Mouse (Mus musculus): ENCODE measurements around the gene Casp8. TPM values are rescaled to one million over a fixed set of nuclear protein-coding genes. Genes with fewer than 3 reads are reported as not detected.
"Not testable (repeated sequence)": the region's sequence is repeated elsewhere in the genome, so short reads cannot be mapped to it uniquely, and the experiment has no call there.

The Casp8 gene
- 54.7 TPM in 2 replicates for polyA plus RNA-seq (2015; fragmentation: Nextera tagmentation; extraction: Ambion mirVana)

- H3K9ac ChIP-seq (ENCODE audit: low read length), result peak within 1 kb of the TSS; percentile 84
- ATAC-seq (ENCODE audit: low read depth), result peak; percentile 94
- under 1% methylated on average over 41 of the region's 42 CpGs for WGBS
Observed at GRCm38 (mm10) chr1:58795291-58796058, at the start of gene Casp8. TSS of gene Casp8 (plus strand) at chr1:58795374.

GRCm38 (mm10) chr1:58746880-58747279 is 48.3 kb upstream of the Casp8 start:
- Histone ChIP-seq H3K9me3 (ENCODE audit: control insufficient read depth, low read length) (no peaks in the 10 kb centered on the region), H3K4me3 (ENCODE audit: low read length) (no peak overlapping the region), H3K4me2 (ENCODE audit: low read depth, low read length) (no peak overlapping the region), H3K4me1 (replicated peaks; ENCODE audit: control insufficient read depth, insufficient read depth, low read length) (no peaks in the 10 kb centered on the region), H3K27me3 (ENCODE audit: control insufficient read depth, insufficient read depth, low read depth, low read length) (no peaks in the 10 kb centered on the region), H3K36me3 (ENCODE audit: control insufficient read depth, insufficient read depth, low read length) (peaks cover 58% of the 10 kb centered on the region), H3K27ac (ENCODE audit: low read length) (no peak overlapping the region), H3K9ac (ENCODE audit: low read length) (no peak overlapping the region)
- 77% methylated on average over 9 of the region's 9 CpGs for WGBS
- no peak for ATAC-seq (ENCODE audit: low read depth)

More at GRCm38 (mm10) chr1:58795291-58796058, at the start of gene Casp8:
- H3K4me3 ChIP-seq (ENCODE audit: low read length), result peak within 1 kb of the TSS; percentile 81
- peak within 1 kb of the TSS; percentile 96 for H3K27ac ChIP-seq (ENCODE audit: low read length)
- no peaks in the 10 kb centered on the region for H3K27me3 ChIP-seq (ENCODE audit: control insufficient read depth, insufficient read depth, low read depth, low read length)
- peaks cover 8% of the 10 kb centered on the region; the same call in 1 of the 2 replicates for H3K36me3 ChIP-seq (ENCODE audit: control insufficient read depth, insufficient read depth, low read length)
- 0 out of 2 replicates have a peak, but pooled peaks cover 3% of the 10 kb centered on the region for H3K9me3 ChIP-seq (ENCODE audit: control insufficient read depth, low read length)
- H3K4me2 ChIP-seq (ENCODE audit: low read depth, low read length), result peak within 1 kb of the TSS; percentile 87
- H3K4me1 ChIP-seq (replicated peaks; ENCODE audit: control insufficient read depth, insufficient read depth, low read length), result peaks cover 9% of the 10 kb centered on the region

GRCm38 (mm10) chr1:58759451-58759850 is 35.7 kb upstream of the Casp8 start:
- WGBS, result 95% methylated on average over 3 of the region's 3 CpGs
- no peaks in the 10 kb centered on the region for H3K27me3 ChIP-seq (ENCODE audit: control insufficient read depth, insufficient read depth, low read depth, low read length)

GRCm38 (mm10) chr1:58760581-58760980 is 34.6 kb upstream of the Casp8 start:
- no peaks in the 10 kb centered on the region for H3K27me3 ChIP-seq (ENCODE audit: control insufficient read depth, insufficient read depth, low read depth, low read length)
- H3K4me2 ChIP-seq (ENCODE audit: low read depth, low read length), result no peak overlapping the region
- H3K36me3 ChIP-seq (ENCODE audit: control insufficient read depth, insufficient read depth, low read length), result peaks cover 15% of the 10 kb centered on the region
- 68% methylated on average over 1 of the region's 1 CpGs for WGBS
- no peak for ATAC-seq (ENCODE audit: low read depth)
- no peak overlapping the region for H3K27ac ChIP-seq (ENCODE audit: low read length)
- H3K4me3 ChIP-seq (ENCODE audit: low read length), result no peak overlapping the region
- H3K4me1 ChIP-seq (replicated peaks; ENCODE audit: control insufficient read depth, insufficient read depth, low read length), result no peaks in the 10 kb centered on the region
- no peak overlapping the region for H3K9ac ChIP-seq (ENCODE audit: low read length)
- no peaks in the 10 kb centered on the region for H3K9me3 ChIP-seq (ENCODE audit: control insufficient read depth, low read length)

More at GRCm38 (mm10) chr1:58759451-58759850, 35.7 kb upstream of the Casp8 start:
- H3K36me3 ChIP-seq (ENCODE audit: control insufficient read depth, insufficient read depth, low read length), result peaks cover 24% of the 10 kb centered on the region
- no peaks in the 10 kb centered on the region for H3K9me3 ChIP-seq (ENCODE audit: control insufficient read depth, low read length)
- H3K4me3 ChIP-seq (ENCODE audit: low read length), result no peak overlapping the region
- no peaks in the 10 kb centered on the region for H3K4me1 ChIP-seq (replicated peaks; ENCODE audit: control insufficient read depth, insufficient read depth, low read length)
- H3K27ac ChIP-seq (ENCODE audit: low read length), result no peak overlapping the region
- no peak for ATAC-seq (ENCODE audit: low read depth)
- H3K4me2 ChIP-seq (ENCODE audit: low read depth, low read length), result no peak overlapping the region
- H3K9ac ChIP-seq (ENCODE audit: low read length), result no peak overlapping the region

- H3K36me3 ChIP-seq (ENCODE audit: control insufficient read depth, insufficient read depth, low read length), result peaks cover 12% of the 10 kb centered on the region; the same call in 1 of the 2 replicates
- H3K4me1 ChIP-seq (replicated peaks; ENCODE audit: control insufficient read depth, insufficient read depth, low read length); H3K9me3 ChIP-seq (ENCODE audit: control insufficient read depth, low read length); H3K4me2 ChIP-seq (ENCODE audit: low read depth, low read length); H3K27me3 ChIP-seq (ENCODE audit: control insufficient read depth, insufficient read depth, low read depth, low read length); H3K9ac ChIP-seq (ENCODE audit: low read length); ATAC-seq (ENCODE audit: low read depth); H3K27ac ChIP-seq (ENCODE audit: low read length); H3K4me3 ChIP-seq (ENCODE audit: low read length): not testable (repeated sequence)
- WGBS, result 75% methylated on average over 5 of the region's 5 CpGs
Observed at GRCm38 (mm10) chr1:58761391-58762275, 33.5 kb upstream of the Casp8 start.

DNA sequence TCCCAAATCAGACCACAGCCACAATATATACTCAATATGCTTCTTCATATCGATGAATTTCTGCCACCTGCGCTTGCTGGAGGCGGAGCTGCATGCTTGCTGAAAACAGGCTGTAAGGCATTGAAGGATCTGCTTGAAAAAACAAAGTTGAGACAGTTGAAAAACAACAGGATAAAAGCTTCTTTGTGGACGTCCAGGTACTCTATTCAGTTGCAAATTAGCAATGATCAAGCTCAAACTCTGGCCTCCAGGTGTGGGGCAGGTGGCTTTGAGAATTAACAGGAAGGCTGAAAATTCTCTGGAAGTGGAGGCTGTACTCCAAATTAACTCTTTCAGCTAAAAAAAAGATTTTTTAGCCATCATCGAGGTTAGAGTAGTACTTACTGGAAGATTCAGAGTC is 32.6 kb upstream of the Casp8 start:
- 82% methylated on average over 5 of the region's 5 CpGs for WGBS
- Histone ChIP-seq H3K4me1 (replicated peaks; ENCODE audit: control insufficient read depth, insufficient read depth, low read length) (no peaks in the 10 kb centered on the region), H3K27ac (ENCODE audit: low read length) (no peak overlapping the region), H3K4me2 (ENCODE audit: low read depth, low read length) (no peak overlapping the region), H3K4me3 (ENCODE audit: low read length) (no peak overlapping the region), H3K9me3 (ENCODE audit: control insufficient read depth, low read length) (no peaks in the 10 kb centered on the region), H3K9ac (ENCODE audit: low read length) (no peak overlapping the region), H3K36me3 (ENCODE audit: control insufficient read depth, insufficient read depth, low read length) (peaks cover 10% of the 10 kb centered on the region; the same call in 1 of the 2 replicates), H3K27me3 (ENCODE audit: control insufficient read depth, insufficient read depth, low read depth, low read length) (no peaks in the 10 kb centered on the region)
- ATAC-seq (ENCODE audit: low read depth), result no peak

GRCm38 (mm10) chr1:58766446-58766845 is 28.7 kb upstream of the Casp8 start:
- H3K27me3 ChIP-seq (ENCODE audit: control insufficient read depth, insufficient read depth, low read depth, low read length); H3K36me3 ChIP-seq (ENCODE audit: control insufficient read depth, insufficient read depth, low read length); H3K9ac ChIP-seq (ENCODE audit: low read length); H3K4me1 ChIP-seq (replicated peaks; ENCODE audit: control insufficient read depth, insufficient read depth, low read length); ATAC-seq (ENCODE audit: low read depth); H3K27ac ChIP-seq (ENCODE audit: low read length); H3K9me3 ChIP-seq (ENCODE audit: control insufficient read depth, low read length); H3K4me3 ChIP-seq (ENCODE audit: low read length); H3K4me2 ChIP-seq (ENCODE audit: low read depth, low read length): not testable (repeated sequence)
- WGBS, result 71% methylated on average over 4 of the region's 4 CpGs

DNA sequence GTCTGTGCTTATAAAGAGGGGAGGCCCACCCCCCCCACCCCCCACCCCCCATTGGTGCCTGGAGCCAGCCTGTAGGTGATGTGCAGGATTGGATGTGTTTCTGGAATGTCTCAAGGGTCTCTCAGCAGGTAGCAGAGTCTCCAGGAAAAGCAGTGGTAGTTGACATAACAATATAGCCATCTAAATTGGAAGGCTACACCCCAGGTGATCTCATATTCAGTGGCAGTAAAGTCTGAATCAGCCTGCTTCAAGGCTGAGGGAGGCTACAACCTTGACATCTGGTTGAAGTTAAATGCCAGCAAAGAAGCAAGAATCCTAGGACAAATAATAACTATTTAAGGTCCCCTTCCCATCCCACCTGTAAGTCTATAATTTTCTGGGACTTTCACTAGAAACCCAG is 26.0 kb upstream of the Casp8 start:
- Histone ChIP-seq H3K36me3 (ENCODE audit: control insufficient read depth, insufficient read depth, low read length) (no peaks in the 10 kb centered on the region), H3K4me1 (replicated peaks; ENCODE audit: control insufficient read depth, insufficient read depth, low read length) (no peaks in the 10 kb centered on the region), H3K27ac (ENCODE audit: low read length) (no peak overlapping the region), H3K27me3 (ENCODE audit: control insufficient read depth, insufficient read depth, low read depth, low read length) (no peaks in the 10 kb centered on the region), H3K4me2 (ENCODE audit: low read depth, low read length) (no peak overlapping the region), H3K9ac (ENCODE audit: low read length) (no peak overlapping the region), H3K9me3 (ENCODE audit: control insufficient read depth, low read length) (no peaks in the 10 kb centered on the region), H3K4me3 (ENCODE audit: low read length) (no peak overlapping the region)
- ATAC-seq (ENCODE audit: low read depth), result no peak

DNA sequence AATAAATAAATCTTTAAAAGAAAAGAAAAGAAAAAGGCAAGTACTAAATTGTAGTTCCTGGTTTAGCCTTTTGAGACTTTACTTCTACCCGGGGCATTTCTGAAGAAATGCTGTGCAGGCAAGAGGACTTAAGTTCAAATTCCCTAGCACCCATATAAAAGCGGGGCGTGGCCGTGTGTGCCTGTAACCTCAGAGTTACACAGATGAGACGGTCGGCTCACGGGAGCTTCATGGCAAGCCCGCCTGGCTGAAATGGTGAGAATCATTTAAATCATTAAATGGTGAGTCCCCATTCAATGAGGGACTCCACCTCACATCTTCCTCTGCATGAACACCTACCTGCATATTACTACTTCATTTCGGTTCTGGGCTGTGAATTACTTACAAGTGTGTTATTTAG is 25.5 kb upstream of the Casp8 start:
- 51% methylated on average over 9 of the region's 9 CpGs for WGBS
- no peak overlapping the region for H3K4me2 ChIP-seq (ENCODE audit: low read depth, low read length)
- H3K9ac ChIP-seq (ENCODE audit: low read length), result no peak overlapping the region
- no peaks in the 10 kb centered on the region for H3K27me3 ChIP-seq (ENCODE audit: control insufficient read depth, insufficient read depth, low read depth, low read length)
- H3K4me1 ChIP-seq (replicated peaks; ENCODE audit: control insufficient read depth, insufficient read depth, low read length), result no peaks in the 10 kb centered on the region
- H3K4me3 ChIP-seq (ENCODE audit: low read length), result no peak overlapping the region
- no peaks in the 10 kb centered on the region for H3K9me3 ChIP-seq (ENCODE audit: control insufficient read depth, low read length)
- ATAC-seq (ENCODE audit: low read depth), result no peak
- no peak overlapping the region for H3K27ac ChIP-seq (ENCODE audit: low read length)
- no peaks in the 10 kb centered on the region for H3K36me3 ChIP-seq (ENCODE audit: control insufficient read depth, insufficient read depth, low read length)

All from lung, embryonic 16.5 days (tissue).